Mouse (Mus musculus): ENCODE data around the gene Iqcf3. TPM values are rescaled to one million over a fixed set of nuclear protein-coding genes. Genes with fewer than 3 reads are reported as not detected.

The Iqcf3 gene
- polyA plus RNA-seq, 1 experiment from 2014 or later: not detected

DNA sequence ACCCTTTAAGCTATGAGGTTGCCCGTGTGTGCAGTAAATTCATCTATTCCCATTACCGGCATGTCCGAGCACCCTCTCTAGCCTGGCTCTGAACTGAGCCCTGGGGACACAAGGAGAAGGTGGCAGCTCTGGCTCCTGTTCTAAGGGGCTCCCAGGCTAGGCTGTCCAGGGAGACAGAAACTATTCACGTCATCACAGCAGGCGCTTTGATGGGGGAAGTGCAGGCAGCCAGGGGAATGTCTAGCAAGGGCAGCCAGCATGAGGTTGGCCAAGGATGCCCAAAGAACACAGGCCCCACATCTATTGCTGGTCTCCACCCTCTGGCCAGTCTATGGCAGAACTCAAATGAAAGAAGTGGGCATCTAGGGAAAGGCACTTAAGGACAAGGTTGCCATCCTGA is 103.5 kb downstream of the Iqcf3 start:
- no peaks in the 10 kb centered on the region for H3K9me3 ChIP-seq
- no peak overlapping the region for H3K4me3 ChIP-seq
- H3K27ac ChIP-seq (replicated peaks): 0 out of 2 replicates have a peak overlapping the region, but pooled peaks have one; percentile 91
- H3K4me1 ChIP-seq (replicated peaks): peaks cover 59% of the 10 kb centered on the region
- no peak for ATAC-seq (ENCODE audit: low FRiP score, low read depth)
- peaks cover 20% of the 10 kb centered on the region for H3K36me3 ChIP-seq
- H3K27me3 ChIP-seq: no peaks in the 10 kb centered on the region
- H3K4me2 ChIP-seq: peak overlapping the region; percentile 91
- no peak overlapping the region for H3K9ac ChIP-seq
- 43% methylated on average over 5 of the region's 5 CpGs for WGBS

DNA sequence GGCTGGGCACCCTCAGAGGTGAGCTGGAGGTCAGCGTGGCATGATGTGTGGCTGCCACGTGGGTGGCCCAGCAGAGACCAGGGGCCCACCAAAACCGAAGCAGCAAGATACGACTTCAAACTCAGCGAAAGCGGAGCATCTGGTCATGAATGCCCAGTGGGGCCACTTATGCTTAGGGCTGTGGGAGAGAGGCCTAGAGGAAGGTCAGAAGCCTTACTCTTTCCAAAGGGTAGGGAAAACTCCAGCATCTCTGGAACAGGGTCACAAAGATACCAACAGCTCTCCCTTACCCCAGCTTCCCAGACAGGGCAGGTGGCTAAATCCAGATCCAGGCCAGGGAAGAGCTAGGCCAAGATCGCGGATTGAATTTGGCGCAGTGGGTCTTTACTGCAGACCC is 104.3 kb downstream of the Iqcf3 start:
- no peak for ATAC-seq (ENCODE audit: low FRiP score, low read depth)
- Histone ChIP-seq H3K27ac (replicated peaks) (peak overlapping the region; percentile 91), H3K4me1 (replicated peaks) (peaks cover 66% of the 10 kb centered on the region), H3K9me3 (no peaks in the 10 kb centered on the region), H3K4me3 (peak overlapping the region; percentile 76), H3K27me3 (no peaks in the 10 kb centered on the region), H3K36me3 (peaks cover 15% of the 10 kb centered on the region), H3K9ac (peak overlapping the region; percentile 80; the same call in 1 of the 2 replicates), H3K4me2 (peak overlapping the region; percentile 91)
- WGBS: 35% methylated on average over 9 of the region's 9 CpGs

DNA sequence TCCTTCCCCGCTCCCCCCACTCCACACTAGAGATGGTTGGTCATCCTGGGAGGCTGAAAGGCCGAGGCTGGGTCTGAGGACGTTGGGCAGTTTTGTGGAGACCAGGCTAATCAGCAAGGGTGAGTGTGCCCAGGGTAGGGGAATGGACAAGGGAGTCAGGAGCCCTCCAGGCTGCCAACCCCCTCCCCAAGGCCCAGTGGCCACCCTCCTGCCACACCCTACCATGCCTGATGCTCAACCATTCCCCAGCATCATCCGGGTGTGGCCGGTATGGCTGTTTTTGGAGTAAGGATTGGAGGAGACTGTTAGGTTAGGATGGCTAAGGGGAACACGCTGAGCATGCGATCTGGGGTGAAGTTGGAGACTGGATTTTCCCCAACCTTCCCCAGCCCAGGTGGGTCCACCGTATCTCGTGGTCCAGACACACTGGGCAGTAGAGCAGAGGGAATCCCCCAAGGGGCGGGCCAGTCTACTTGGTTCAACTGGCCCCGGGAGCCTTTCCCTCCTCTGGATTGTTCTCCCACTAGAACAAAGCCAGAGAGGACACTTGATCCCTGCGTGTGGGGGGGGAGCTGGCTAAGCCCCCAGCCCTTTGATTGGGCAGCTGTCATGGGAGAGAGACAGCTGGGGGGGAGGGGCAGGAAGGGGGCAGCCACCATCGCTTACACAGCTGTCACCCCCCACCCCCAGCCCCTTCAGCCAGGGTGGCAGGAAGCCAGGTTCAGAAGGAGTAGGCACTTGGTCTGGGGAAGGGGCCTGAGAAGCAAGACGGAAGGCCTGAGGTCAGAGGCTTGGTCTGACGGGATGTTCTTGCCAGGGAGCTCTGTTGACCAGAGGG is 104.9 kb downstream of the Iqcf3 start:
- Histone ChIP-seq H3K4me3 (peak overlapping the region; percentile 76), H3K9ac (peak overlapping the region; percentile 80), H3K4me2 (peak overlapping the region; percentile 91), H3K36me3 (peaks cover 8% of the 10 kb centered on the region), H3K4me1 (replicated peaks) (peaks cover 66% of the 10 kb centered on the region), H3K27ac (replicated peaks) (peak overlapping the region; percentile 91), H3K27me3 (no peaks in the 10 kb centered on the region), H3K9me3 (no peaks in the 10 kb centered on the region)
- 23% methylated on average over 15 of the region's 15 CpGs for WGBS
- 0 out of 2 replicates have a peak, but pooled peaks have one; percentile 1 for ATAC-seq (ENCODE audit: low FRiP score, low read depth)

GRCm38 (mm10) chr9:106454888-106455681 is 106.3 kb downstream of the Iqcf3 start:
- H3K4me2 ChIP-seq: peak overlapping the region; percentile 91
- H3K4me1 ChIP-seq (replicated peaks): peaks cover 65% of the 10 kb centered on the region
- WGBS: 1% methylated on average over 17 of the region's 17 CpGs
- H3K36me3 ChIP-seq: no peaks in the 10 kb centered on the region
- H3K9ac ChIP-seq: peak overlapping the region; percentile 80
- H3K27ac ChIP-seq (replicated peaks): peak overlapping the region; percentile 91
- H3K4me3 ChIP-seq: peak overlapping the region; percentile 76
- peak; percentile 29 for ATAC-seq (ENCODE audit: low FRiP score, low read depth)
- no peaks in the 10 kb centered on the region for H3K9me3 ChIP-seq
- H3K27me3 ChIP-seq: no peaks in the 10 kb centered on the region

GRCm38 (mm10) chr9:106454071-106454761 is 107.2 kb downstream of the Iqcf3 start:
- Histone ChIP-seq H3K4me1 (replicated peaks) (peaks cover 61% of the 10 kb centered on the region), H3K4me2 (peak overlapping the region; percentile 91), H3K36me3 (no peaks in the 10 kb centered on the region), H3K4me3 (peak overlapping the region; percentile 76), H3K9ac (peak overlapping the region; percentile 80), H3K27ac (replicated peaks) (peak overlapping the region; percentile 91), H3K27me3 (no peaks in the 10 kb centered on the region), H3K9me3 (no peaks in the 10 kb centered on the region)
- WGBS: 2% methylated on average over 20 of the region's 20 CpGs
- 0 out of 2 replicates have a peak, but pooled peaks have one; percentile 0 for ATAC-seq (ENCODE audit: low FRiP score, low read depth)

DNA sequence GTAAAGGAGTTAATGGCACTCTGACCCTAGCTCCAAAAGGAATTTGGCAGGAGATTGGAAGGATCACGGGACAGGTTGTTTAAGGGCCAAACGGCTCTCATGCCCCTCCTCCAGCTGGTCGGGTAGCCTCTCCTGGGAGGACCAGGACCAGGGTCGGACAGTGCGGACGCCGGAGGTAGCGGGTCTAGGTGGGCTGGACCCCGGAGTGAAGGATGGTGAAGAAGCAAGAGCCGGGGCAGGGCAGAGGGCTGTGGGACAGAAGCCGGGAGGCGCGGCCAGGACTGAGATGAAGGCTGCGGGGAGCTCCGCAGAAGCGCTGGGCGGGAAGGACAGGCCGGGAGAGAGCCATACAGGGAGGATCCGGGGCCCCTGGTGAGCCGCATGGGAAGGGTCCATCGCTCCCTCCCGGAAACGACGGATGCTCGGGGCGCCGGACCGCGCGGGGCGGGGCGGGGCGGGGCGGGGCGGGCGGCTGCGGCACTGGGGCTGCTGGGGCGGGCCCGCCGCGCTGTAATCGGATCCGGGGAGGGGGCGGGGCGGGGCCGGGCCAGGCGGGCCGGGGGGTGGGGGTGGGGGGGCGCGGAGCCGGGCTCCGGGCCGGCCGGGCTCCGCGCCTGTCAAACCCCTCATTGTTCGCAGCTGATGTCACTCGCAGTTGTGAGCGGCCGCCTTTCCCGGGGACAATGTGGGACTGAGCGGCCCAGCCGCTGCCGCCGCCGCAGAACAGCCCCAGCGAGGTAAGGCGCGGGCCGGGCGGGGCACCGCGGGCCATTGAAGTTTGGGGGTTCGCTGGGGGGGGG is 108.0 kb downstream of the Iqcf3 start, which contains the start of gene Pcbp4:
TSS of gene Pcbp4 (plus strand) at position 21 of the 800 bp plus-strand sequence.
- no peaks in the 10 kb centered on the region for H3K36me3 ChIP-seq
- 0% methylated on average over 37 of the region's 74 CpGs for WGBS
- H3K4me1 ChIP-seq (replicated peaks): peaks cover 61% of the 10 kb centered on the region
- peak within 1 kb of the TSS; percentile 91 for H3K27ac ChIP-seq (replicated peaks)
- H3K9me3 ChIP-seq: no peaks in the 10 kb centered on the region
- no peaks in the 10 kb centered on the region for H3K27me3 ChIP-seq
- peak within 1 kb of the TSS; percentile 76 for H3K4me3 ChIP-seq
- peak within 1 kb of the TSS; percentile 91 for H3K4me2 ChIP-seq
- H3K9ac ChIP-seq: peak within 1 kb of the TSS; percentile 80
- peak; percentile 46 for ATAC-seq (ENCODE audit: low FRiP score, low read depth)

Other genes starting within 250 kb of the Iqcf3 start
- gene Dusp7, start 193.0 kb downstream of the Iqcf3 start, polyA plus RNA-seq (2015; fragmentation: Nextera tagmentation; extraction: Ambion mirVana): 13.3 and 15.0 TPM in 2 replicates
- 620 and 631 TPM in 2 replicates for gene Rpl29, start 132.2 kb downstream of the Iqcf3 start, polyA plus RNA-seq (2015; fragmentation: Nextera tagmentation; extraction: Ambion mirVana)
- 22.9 and 24.9 TPM in 2 replicates for gene Acy1, start 123.3 kb downstream of the Iqcf3 start, polyA plus RNA-seq (2015; fragmentation: Nextera tagmentation; extraction: Ambion mirVana)
- gene Abhd14b, start 114.2 kb downstream of the Iqcf3 start, polyA plus RNA-seq (2015; fragmentation: Nextera tagmentation; extraction: Ambion mirVana): 9.2 and 11.3 TPM in 2 replicates
- 77.0 and 80.7 TPM in 2 replicates for gene Abhd14a, start 114.0 kb downstream of the Iqcf3 start, polyA plus RNA-seq (2015; fragmentation: Nextera tagmentation; extraction: Ambion mirVana)
- 246 and 264 TPM in 2 replicates for gene Pcbp4, start 108.3 kb downstream of the Iqcf3 start, polyA plus RNA-seq (2015; fragmentation: Nextera tagmentation; extraction: Ambion mirVana)
- 1.4 TPM in 2 replicates for gene Gpr62, start 95.7 kb downstream of the Iqcf3 start, polyA plus RNA-seq (2015; fragmentation: Nextera tagmentation; extraction: Ambion mirVana)
- 45.7 and 45.9 TPM in 2 replicates for gene Rrp9, start 85.7 kb downstream of the Iqcf3 start, polyA plus RNA-seq (2015; fragmentation: Nextera tagmentation; extraction: Ambion mirVana)
- gene Parp3, start 84.7 kb downstream of the Iqcf3 start, polyA plus RNA-seq (2015; fragmentation: Nextera tagmentation; extraction: Ambion mirVana): 0.77 and 0.89 TPM in 2 replicates
- gene Iqcf1, start 61.7 kb downstream of the Iqcf3 start, polyA plus RNA-seq (2015; fragmentation: Nextera tagmentation; extraction: Ambion mirVana): not detected in 2 replicates
- gene Iqcf5, start 47.1 kb downstream of the Iqcf3 start, polyA plus RNA-seq (2015; fragmentation: Nextera tagmentation; extraction: Ambion mirVana): not detected in 2 replicates
- not detected in 2 replicates for gene Iqcf4, start 9.4 kb upstream of the Iqcf3 start, polyA plus RNA-seq (2015; fragmentation: Nextera tagmentation; extraction: Ambion mirVana)
- gene Iqcf6, start 65.0 kb upstream of the Iqcf3 start, polyA plus RNA-seq (2015; fragmentation: Nextera tagmentation; extraction: Ambion mirVana): not detected in 2 replicates
- 8.7 and 9.7 TPM in 2 replicates for gene Grm2, start 94.5 kb upstream of the Iqcf3 start, polyA plus RNA-seq (2015; fragmentation: Nextera tagmentation; extraction: Ambion mirVana)
- 69.6 and 79.0 TPM in 2 replicates for gene Tex264, start 124.3 kb upstream of the Iqcf3 start, polyA plus RNA-seq (2015; fragmentation: Nextera tagmentation; extraction: Ambion mirVana)
- gene Rad54l2, start 227.6 kb upstream of the Iqcf3 start, polyA plus RNA-seq (2015; fragmentation: Nextera tagmentation; extraction: Ambion mirVana): 6.1 and 7.4 TPM in 2 replicates